Mouse (Mus musculus) lung, adult 18-20 months (tissue): ENCODE results near the gene Tmem52.
"Not testable (repeated sequence)": the region's sequence is repeated elsewhere in the genome, so short reads cannot be mapped to it uniquely, and the experiment has no call there.

Experiments
- DNase-seq, 2 experiments: peaks; one replicate each; pipeline ENCODE4 v3.0.0; 2022; ENCODE audit warnings: mixed read lengths in 2 of 2

Tmem52 gene

DNA sequence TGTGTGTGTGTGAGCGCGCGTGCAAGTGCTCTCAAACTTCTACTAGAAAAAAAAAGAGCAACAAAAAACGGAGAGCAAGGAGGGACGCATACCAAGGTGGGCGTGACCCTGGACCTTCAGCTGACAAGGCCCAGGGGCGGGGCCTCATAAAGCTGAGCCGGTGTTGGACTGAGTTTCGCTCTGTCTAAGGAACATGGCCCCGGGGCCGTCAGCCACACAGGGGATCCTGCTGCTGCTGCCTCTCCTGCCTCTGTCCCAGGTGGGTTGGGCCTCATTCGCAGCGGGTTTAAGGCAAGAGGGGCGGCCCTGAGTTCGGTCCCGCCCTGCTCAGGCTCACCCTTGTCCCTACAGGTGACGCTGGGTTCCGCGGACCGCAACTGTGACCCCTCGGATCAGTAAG lies at the start of gene Tmem52:
Gene Tmem52 (plus strand): TSS at position 163 of the 400 bp plus-strand sequence.
- DNase-seq = peak; percentile 58 to 72

DNA sequence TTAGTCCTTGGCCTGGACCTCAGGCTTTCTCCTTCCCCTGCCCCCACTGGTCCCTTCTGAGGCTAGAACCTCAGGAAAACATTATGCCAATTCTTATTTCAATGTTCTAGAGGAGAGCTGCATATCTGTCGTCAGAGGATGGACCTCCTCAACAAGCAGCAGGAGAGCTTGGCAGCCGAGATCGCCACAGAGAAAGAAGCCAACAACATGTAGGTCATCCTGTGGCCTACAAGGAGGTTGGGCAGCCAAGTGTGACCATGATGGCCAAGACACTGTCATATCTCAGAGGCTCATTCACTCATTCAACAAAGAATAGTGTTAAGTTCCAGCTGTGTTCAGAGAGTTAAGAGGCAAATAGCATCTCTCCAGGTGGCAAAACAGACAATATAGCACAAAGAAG lies 48.8 kb upstream of the Tmem52 start:
- DNase-seq = no peak

DNA sequence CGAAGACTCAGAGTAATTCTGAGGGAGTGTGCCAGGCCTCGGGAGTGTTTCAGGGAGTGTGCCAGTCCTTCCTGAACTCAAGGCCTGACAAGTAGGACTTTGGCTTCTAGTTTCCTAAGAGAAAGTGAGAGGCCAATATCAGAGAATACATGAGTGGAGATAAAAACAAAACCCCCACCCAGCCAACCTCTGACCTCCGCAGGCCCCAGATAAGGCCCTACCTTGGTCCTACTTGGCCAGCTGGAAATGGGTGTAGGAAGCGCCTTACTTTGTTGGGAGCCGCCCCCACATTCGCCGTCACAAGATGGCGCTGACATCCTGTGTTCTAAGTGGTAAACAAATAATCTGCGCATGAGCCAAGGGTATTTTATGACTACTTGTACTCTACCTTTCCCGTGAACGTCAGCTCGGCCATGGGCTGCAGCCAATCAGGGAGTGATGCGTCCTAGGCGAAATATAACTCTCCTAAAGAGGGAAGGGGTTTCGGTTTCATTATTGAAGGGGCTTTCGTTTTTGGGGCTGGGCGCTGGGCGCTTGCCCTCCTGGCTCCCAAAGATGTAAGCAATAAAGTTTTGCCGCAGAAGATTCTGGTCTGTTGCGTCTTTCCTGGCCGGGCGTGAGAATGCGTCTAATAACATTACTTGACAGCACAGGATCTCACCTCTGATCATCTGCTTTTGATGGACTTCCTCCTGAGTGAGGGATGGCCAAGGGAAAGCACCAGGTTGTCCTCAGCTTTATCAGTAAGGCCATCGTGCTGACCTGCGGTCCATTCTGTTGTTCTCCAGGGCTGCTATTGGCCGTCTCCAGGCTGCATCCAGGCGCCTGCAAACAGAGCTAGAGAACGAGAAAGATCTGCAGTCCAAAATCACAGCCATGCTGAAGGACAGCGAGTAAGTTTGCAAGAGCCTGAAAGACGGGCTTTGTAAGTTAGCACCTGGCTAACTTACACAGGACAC lies 47.2 kb upstream of the Tmem52 start:
- DNase-seq = not testable (repeated sequence)

DNA sequence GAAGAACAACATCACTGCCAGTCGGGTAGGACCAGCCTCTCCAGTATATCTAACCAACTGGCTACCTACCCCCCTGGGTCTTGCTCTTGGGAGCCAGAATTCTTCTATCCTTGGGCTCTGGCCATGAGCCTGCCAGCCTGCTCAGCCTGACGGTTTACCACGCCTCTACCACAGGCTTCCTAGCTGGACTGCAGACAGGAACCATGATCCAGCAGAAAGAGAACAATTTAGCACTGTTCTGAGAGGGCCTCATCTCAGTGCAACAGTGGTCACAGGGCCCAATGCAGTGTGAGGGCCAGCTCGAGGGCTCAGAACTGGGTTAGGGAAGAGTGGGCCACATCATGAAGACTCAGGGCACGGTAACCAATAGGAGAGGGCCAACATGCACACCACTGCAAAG lies 44.9 kb upstream of the Tmem52 start:
- DNase-seq = no peak

DNA sequence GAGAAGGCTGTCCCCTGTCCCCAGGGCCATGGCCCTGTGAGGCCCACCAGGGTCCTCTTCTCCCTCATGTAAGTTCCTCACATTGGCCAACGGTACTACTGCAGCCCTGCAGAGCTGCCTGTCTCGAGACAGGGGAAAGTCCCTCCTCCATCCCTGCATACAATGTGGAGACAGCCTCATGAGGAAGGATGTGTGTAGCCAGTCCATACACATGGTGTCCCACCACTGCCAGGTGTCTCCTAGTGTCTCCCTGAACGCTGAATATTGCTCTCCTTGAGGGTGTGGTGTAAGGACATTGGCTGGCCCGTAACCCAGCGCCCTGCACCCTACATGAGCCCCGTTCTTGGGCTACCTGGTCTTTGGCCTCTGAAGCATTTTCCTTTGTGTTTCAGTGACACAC lies 42.6 kb upstream of the Tmem52 start:
- DNase-seq = no peak

DNA sequence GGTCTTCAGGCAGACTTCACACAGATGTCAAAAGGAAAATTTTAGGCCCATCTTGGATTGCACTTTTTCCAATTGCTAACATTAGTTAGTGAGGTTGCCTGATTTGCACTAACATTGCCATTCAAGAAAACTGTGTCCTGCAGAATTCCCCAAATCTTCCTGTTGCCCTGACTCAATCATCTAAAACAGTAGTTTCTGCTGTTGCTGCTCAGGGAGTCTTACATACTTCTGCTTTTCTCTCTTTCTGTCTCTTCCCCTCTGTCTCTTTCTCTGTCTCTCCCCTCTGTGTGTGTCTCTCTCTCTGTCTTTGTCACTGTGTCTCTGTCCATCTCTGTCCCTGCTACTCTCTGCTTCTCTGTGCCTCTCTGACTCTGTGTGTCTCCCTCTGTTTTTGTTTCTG lies 40.5 kb upstream of the Tmem52 start:
- no peak for DNase-seq

DNA sequence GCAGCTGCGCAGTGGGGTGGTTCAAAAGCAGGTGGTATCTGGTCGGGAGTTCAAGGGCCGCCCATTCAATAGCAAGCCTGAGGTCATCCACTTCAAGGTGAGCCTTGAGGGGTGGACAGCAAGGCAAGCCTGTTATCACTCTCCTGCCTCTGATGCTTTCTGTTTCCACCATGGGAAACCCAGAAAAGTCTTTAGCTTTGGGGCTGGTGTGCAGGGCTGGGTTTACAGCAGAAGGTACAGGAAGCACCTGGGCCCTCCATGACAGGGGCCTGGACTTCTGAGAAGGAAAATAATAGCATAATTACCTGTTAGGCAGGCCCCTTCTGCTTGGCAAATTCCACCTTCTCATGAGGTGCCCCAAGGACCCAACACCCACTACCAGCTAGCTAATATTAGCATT lies 39.7 kb upstream of the Tmem52 start:
- no peak for DNase-seq

DNA sequence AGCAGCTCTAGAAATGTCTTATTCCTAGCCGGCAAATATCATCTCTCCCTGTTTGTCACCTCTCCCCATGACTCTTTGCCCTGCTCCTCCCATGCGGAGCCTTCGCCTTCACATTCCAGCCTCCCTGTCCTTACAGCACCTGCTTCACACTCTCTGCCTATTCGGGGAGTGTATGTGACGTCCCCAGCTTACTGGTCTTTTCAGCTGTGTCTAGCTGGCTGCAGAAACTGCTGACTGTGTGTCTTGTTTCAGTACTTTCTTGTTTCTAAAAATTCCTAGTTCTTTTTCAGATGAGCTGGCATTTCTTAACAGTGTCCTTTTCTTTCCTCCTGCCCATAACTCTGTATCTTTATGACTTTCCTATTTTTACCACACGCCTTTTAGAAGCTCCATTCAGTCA lies 36.6 kb upstream of the Tmem52 start:
- no peak for DNase-seq

DNA sequence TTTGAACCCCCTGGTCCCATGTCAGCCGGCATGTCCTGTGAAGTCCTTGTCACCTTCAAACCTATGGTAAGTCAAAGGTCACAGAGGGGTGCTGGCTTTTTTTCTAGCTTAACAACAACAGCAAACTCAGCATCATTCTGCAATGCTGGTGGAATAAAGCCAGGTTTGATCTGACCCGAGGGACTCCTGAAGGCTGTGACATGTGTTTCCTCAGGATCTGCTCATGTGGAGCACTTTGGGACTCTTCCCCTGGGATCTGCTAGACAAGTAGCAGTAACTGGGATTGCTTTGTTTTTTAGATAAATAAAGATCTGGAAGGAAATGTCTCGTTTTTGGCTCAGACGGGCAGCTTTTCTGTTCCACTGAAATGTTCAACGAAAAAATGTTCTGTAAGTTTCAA lies 34.9 kb upstream of the Tmem52 start:
- no peak for DNase-seq

DNA sequence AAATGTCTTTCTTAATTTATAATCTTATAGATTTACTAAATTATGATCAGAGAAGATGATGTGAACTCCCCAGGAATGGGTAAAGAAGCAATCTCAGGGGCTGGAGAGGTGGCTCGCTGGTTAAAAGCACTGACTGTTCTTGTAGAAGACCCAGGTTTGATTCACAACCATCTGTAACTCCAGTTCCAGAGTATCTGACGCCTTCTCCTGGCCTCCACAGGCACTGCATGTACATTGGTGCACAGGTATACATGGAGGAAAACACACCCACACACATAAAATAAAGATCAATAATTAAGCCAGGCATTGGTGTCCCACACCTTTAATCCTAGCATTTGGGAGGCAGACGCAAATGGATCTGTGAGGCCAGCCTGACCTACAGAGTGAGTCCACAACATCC lies 26.1 kb upstream of the Tmem52 start:
- DNase-seq = no peak

DNA sequence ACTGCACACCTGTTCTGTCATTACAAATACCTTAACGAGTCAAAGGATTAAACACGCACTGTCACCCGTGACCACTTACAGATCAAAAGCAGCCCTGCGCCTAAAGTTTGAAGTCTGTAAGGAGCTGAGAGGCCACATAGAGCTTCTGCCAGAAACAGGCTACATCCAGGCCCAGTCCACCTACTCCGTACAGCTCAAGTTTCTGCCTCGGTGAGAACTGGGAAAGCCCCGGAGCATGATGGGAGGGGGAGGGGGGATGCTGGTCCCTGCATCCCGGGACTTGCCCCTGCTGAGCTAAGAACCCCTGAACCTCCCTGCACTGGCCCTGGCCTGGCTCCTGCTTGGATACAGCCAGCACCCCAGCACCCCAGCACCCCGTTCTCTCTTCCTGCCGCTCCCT lies 17.3 kb upstream of the Tmem52 start:
- DNase-seq = no peak

DNA sequence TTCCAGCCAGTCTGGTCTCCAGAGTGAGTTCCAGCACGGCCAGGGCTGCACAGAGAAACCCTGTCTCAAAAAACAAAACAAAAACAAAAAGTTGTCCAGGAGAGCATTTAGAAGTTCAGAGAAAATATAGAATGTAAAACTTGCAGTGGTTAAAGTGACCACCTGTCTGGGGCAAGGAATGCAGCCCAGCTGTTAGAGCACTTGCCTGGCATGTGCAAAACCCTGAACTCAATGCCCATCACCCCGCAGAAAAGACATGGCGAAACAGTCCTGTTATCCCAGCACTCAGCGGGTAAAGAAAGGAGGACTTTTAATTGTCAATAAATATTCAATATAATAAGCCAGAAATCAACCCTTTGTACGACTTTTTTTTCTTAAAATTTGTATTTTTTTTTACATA lies 10.3 kb upstream of the Tmem52 start:
- no peak for DNase-seq

DNA sequence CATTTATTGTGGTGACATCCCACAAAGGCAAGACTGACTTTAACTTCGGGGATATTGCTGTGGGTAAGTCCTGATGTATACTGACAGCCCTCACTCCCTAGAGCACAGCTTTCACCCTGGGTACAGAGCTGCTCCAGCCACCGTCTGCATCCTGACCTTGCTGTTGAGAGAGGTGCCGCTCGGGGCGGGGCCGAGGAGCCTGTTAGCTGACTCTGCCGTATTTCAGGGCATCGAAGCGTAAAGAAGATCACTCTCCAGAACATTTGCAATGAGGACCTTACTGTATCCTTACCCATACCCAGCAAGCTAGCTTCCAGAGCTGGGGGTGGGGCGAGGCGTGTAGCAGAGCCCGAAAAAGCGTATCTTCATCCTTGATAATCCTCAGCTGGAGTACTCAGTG lies 5.9 kb upstream of the Tmem52 start:
- DNase-seq = no peak

DNA sequence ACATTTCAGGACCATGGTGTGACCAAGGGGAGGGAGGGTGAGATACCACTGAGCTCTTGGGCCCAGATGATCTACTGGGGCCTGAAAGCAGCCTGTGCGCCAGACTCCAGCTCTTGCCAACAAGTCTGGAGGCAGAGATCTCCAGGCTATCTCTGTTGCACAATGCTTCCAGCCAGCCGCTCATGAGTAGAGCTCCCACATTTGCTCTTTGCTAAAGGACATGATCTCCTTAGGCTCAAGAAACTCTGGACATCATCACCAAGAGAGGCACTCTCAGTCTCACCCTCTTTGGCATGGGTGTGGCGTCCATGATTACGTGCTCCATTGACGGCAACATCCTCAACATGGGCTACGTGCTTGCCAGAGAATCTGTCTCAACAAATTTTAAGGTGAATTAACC lies 5.3 kb upstream of the Tmem52 start:
- no peak for DNase-seq

DNA sequence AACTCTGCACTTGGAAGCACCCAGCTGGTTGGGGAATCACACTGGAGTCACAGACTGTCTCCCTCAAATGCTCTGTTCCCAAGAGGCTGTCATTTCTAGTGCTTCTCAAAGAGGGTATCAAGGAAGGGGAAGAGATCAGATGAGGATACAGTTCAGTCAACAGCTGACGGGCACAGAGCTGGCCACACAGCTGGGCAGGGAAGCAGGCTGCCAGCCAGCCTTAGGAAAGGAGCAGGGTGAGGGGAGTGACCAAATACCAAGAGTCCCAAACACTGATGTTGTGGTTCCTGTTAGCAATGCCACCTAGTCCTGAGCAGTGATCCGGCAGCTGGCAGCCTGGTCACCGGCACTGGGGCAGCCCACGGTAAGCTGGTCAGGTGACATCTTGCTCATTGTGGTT lies 4.9 kb upstream of the Tmem52 start:
- no peak for DNase-seq

DNA sequence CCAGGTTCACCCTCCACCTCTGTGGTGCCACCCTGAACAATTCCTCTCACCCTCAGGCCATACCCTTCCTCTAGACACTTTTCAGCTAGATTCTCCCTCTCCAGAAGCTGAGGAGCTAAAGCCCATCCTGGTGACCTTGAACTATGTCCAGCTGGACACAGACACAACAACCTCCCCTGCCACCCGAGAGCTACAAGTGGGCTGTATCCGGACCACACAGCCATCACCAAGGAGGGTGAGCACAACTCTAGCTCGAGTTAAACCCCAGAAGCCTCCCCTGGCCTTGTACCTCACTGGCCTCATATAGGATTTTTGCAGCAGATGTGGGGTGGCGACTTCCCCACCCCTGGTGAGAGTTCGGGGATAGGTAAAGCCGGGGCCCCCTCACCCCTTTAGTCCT lies 3.3 kb upstream of the Tmem52 start:
- DNase-seq = no peak

DNA sequence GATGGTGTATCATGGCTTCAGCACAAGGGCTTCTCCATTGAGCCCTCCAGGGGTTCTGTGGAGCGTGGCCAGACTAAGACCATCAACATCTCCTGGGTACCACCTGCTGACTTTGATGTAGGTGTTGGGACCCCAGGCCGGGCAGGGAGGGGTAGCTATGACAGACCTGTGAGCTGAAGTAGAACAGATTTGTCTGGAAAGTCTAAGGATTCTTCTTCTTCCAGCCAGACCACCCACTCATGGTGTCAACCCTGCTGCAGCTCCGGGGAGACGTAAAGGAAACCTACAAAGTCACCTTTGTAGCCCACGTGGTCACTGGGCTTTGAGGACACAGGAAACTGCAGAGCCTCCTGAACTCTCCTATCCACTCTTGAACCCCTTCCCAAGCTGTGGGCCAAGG lies 2.8 kb upstream of the Tmem52 start:
- DNase-seq = no peak

DNA sequence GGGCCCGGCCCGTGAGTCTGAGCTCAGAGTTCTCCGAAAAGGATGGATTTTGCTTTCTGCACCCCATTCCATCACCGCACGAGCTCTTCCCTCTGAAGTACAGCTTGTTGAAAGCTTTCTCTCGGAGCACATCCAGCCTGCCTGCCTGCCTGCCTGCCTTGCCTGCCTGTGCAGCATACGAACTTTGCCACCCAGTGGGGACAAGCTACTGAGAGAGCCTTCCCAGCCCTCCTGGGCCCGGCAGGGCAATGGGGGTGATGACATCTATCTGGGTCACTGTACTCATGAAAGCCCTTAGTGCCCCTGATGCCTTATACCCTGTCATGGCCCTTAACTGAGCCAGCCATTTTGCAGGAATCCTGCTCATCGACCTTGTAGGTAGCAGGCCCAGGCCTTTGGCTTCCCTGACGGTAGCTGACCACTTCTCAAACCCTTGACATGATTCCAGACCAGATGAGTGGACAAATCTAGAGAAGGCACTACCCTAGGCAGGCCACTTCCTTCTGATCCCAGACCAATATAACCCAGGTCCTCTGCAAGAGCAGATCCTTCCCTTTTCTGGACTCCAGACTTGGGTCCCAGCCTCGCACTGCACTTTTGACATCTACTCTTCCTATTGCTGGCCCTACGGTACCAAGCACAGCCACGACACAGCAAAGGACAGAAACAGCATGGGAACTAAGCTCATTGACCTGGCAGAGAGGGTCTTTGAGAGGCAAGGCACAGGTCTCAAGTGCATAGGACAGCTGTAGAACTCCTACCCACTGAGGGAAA lies 1.5 kb upstream of the Tmem52 start:
- DNase-seq = no peak

DNA sequence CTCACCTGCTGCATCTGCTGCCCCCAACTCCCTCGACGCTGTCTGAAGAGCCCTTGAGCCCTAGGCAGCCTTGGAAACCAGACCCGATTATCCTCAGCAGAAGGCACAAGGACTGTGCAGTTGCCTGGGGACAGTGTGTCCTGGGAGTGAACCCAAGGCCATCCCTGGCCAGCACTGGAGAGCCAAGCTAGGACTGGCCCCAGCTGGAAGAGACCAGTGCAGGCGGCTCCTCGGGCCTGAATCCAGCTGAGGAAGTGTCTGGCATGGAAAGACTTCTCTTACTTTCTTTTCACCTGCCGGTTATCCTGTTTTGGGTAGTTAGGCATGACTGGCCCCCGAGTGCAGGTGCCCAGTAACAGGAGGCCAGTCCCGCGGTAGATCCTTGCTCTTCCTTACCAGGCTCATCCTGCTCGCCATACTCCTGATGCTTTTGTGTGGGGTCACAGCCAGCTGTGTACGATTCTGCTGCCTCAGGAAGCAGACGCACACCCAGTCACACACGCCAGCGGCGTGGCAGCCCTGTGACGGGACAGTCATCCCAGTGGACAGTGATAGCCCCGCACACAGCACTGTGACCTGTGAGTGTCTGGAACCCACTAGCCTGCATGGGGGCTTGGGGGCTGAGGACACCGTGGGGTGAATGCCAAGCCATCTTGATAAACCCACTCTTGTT lies 812 bp downstream of the Tmem52 start:
- DNase-seq = no peak

DNA sequence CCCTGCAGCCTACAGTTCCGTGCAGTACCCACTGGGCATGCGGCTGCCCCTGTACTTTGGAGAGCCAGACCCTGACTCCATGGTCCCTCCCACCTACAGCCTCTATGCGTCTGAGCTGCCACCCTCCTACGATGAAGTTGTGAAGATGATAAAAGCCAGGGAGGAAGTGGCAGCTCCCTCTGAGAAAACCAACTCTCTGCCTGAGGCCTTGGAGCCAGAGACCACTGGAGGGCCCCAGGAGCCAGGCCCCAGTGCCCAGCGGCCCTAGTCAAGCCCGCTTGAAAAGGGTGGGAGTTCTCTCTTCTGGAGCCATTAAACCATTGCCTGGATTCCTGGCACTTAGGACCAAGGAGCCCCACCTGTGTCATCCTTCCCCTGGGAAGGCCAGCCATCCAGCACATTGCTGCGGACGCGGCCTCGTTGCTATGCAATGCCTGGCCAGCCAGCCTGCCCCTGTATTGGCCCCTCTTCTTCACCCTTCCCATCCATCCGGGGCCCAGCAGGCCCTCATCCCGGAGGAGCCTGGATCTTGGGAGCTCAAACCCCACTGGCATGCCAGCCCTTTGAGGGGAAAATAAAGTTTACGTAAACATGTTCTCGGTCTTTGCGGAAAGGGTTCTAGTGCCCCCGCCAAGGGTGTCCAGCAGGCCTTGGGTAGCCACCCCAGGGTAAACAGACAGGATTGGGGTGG lies 1.5 kb downstream of the Tmem52 start:
- DNase-seq = no peak

DNA sequence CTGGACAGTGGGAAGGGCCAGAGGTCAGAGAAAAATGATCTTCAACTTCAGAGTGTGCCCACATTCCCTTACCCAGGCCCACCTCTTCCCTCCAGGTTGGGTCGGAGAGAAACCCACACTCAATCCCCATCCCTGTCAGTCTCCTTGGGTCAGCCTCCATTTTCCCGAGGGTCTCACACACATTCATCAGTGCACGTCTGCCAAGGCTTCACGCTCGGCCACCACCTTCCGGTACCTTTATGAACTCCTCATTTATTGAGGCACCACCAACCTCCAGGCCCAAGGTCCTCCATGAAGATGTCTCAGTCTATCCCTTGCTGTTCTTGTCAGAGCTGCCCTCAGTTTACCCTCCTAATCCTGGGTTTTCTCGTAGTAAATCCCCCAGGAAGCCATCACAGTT lies 2.1 kb downstream of the Tmem52 start:
- DNase-seq = no peak

DNA sequence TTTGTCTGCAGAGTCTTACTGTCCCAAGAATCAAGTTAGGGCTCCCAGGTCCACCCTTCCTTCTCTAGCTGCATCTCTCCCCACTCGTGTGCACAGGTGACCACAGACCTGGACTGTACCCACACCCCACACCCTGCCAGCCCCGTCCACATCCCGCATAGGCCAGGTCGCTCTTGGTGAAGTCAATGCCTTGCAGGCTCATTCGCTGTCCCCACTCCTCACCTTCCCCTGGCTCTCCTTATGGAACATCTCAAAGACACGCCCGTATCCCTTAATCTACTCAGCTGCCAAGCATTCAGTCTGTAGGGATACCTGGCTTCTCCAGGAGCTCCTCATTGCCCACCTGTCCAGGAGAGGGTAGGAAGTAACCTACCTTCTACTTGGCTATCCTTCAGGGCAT lies 2.5 kb downstream of the Tmem52 start:
- DNase-seq = no peak

DNA sequence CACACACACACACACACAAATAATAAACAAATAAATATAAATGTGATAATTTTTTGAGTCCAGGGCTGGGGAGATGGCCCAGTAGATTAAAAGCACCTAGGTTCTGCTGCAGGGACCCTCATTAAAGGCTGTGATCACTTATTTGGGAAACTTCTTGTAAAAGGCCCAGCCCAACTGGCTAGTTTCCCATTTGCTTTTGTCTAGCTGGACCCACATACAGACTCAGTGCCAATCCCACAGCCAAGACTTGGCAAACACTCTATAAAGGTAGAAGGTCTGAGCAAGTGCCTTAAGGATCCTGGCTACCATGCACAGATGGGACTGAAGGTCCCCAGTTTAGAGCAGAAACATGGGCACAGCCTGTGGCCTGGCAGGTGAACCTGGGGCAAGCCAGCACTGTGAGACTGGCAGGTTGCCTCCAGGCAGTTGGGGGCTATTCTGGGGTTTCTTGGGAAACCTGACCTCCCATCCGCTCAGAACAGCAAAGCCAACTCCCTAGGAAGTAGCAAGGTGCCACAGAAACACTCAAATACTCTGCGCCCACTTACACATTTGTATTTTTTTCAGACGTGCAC lies 3.9 kb downstream of the Tmem52 start:
- DNase-seq = no peak
